In the genomic region with DNA sequence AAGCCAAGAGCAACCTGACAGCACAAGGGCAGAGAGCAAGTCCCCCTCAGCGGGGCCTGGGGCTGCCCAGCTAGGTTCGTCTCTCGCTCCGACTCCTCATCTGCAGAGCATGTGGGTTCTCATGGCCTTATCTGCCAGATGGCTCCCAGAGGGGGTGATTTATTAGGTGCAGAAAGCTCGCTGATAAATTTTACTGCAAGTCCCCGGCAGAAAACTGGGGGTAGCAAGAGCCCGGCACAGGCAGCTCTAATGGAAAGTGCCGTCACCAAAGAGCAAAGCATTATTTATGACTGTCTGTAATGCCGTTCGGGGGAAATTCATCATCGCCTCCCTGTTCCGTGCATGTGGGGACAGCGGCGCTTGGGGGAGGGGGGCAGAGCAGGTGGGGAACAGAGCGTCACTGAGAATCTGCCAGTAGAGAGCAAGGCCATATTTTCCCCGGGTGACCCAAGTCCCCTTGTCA, we compare ENCODE assay signal across 8 mouse cellular contexts.
DNase-seq lines count a peak whose midpoint lies in the region; ATAC-seq and TF ChIP-seq lines count a peak whose summit lies in the region.

No protein-coding gene starts in this region.

- H3K4me1 ChIP-seq in kidney, embryonic 14.5 days (ENCODE audit: control insufficient read depth, insufficient read depth, low read length) = peaks cover 14% of the 10 kb centered on the region
- no peaks in the 10 kb centered on the region for H3K4me1 ChIP-seq in midbrain, embryonic 14.5 days (ENCODE audit: control insufficient read depth, insufficient read depth, low read length)

- no peak overlapping the region for H3K9ac ChIP-seq in kidney, embryonic 14.5 days (ENCODE audit: low read depth, low read length)
- H3K9ac ChIP-seq in midbrain, embryonic 14.5 days (replicated peaks; ENCODE audit: low read length) = no peak overlapping the region; the same call in 1 of the 2 replicates

- peaks cover 15% of the 10 kb centered on the region for H3K27me3 ChIP-seq in kidney, embryonic 14.5 days (ENCODE audit: control insufficient read depth, insufficient read depth, low read length)
- H3K27me3 ChIP-seq in midbrain, embryonic 14.5 days (ENCODE audit: control insufficient read depth, insufficient read depth, low read length) = no peaks in the 10 kb centered on the region

- no peak for TF ChIP-seq CTCF in brain, embryonic 14.5 days (IDR thresholded peaks at IDR 0.05; ENCODE audit: borderline replicate concordance, extremely low read depth, insufficient read depth, insufficient read length)

- H3K9me3 ChIP-seq in kidney, embryonic 14.5 days (ENCODE audit: control insufficient read depth, low read length) = no peaks in the 10 kb centered on the region
- no peaks in the 10 kb centered on the region for H3K9me3 ChIP-seq in midbrain, embryonic 14.5 days (ENCODE audit: control insufficient read depth, low read length)

- TF ChIP-seq POLR2A in brain, embryonic 14.5 days (IDR thresholded peaks at IDR 0.05; ENCODE audit: borderline replicate concordance, extremely low read depth, insufficient read depth, insufficient read length, poor library complexity, severe bottlenecking) = no peak

- no peak overlapping the region for H3K27ac ChIP-seq in kidney, embryonic 14.5 days (ENCODE audit: low read depth, low read length)
- H3K27ac ChIP-seq in midbrain, embryonic 14.5 days (replicated peaks; ENCODE audit: low read depth, low read length) = no peak overlapping the region

- no peaks in the 10 kb centered on the region for H3K36me3 ChIP-seq in kidney, embryonic 14.5 days (ENCODE audit: control insufficient read depth, insufficient read depth, low read length)
- no peaks in the 10 kb centered on the region for H3K36me3 ChIP-seq in midbrain, embryonic 14.5 days (ENCODE audit: control insufficient read depth, insufficient read depth, low read length)

- peak overlapping the region; percentile 3; the same call in 1 of the 2 replicates for H3K4me3 ChIP-seq in kidney, embryonic 14.5 days (ENCODE audit: low read length)
- no peak overlapping the region for H3K4me3 ChIP-seq in midbrain, embryonic 14.5 days (replicated peaks; ENCODE audit: low read depth, low read length)

- DNase-seq in kidney, postnatal 25 days = no peak
- DNase-seq in brain, embryonic 14.5 days (ENCODE audit: low read depth) = peak; percentile 47
- DNase-seq in midbrain, embryonic 14.5 days = no peak
- DNase-seq in thymus, postnatal 36 days = no peak
- no peak for DNase-seq in left cerebral cortex, adult 9 months (ENCODE audit: low spot score in 2 of 2)

- WGBS in kidney, embryonic 14.5 days = 3% methylated on average over 16 of the region's 16 CpGs
- 46% methylated on average over 16 of the region's 16 CpGs for WGBS in midbrain, embryonic 14.5 days

- H3K4me2 ChIP-seq in kidney, embryonic 14.5 days (replicated peaks; ENCODE audit: low read depth, low read length) = peak overlapping the region; percentile 42
- H3K4me2 ChIP-seq in midbrain, embryonic 14.5 days (ENCODE audit: low read length) = peak overlapping the region; percentile 35

- peak; percentile 86 for ATAC-seq in kidney, embryonic 14.5 days (ENCODE audit: low FRiP score, low TSS enrichment)
- peak; percentile 67 to 75 for ATAC-seq in hematopoietic stem cell, adult 5-6 weeks (replicated peaks in 1 of 2; ENCODE audit: insufficient read depth in 1 of 2, low FRiP score in 2 of 2, low TSS enrichment in 1 of 2, low read depth in 1 of 2, poor library complexity in 2 of 2, severe bottlenecking in 2 of 2)
- ATAC-seq in midbrain, embryonic 14.5 days (ENCODE audit: low FRiP score, low TSS enrichment) = no peak
- no peak for ATAC-seq in erythroblast, adult 5-6 weeks (replicated peaks; ENCODE audit: low FRiP score, poor library complexity, severe bottlenecking)

Comparison
In these comparisons a context has a peak if more than half of its experiments do, and no peak if none do; other contexts are left out.
1. ATAC-seq: peak in kidney, embryonic 14.5 days (single experiment) and hematopoietic stem cell, adult 5-6 weeks (2 of 2); none in midbrain, embryonic 14.5 days (single experiment) and erythroblast, adult 5-6 weeks (single experiment).